Mouse (Mus musculus) spleen, adult 2 months (tissue): Measurements from ENCODE around the gene Ccdc60. TPM values are rescaled to one million over a fixed set of nuclear protein-coding genes. Genes with fewer than 3 reads are reported as not detected.
"Not testable (repeated sequence)": the region's sequence is repeated elsewhere in the genome, so short reads cannot be mapped to it uniquely, and the experiment has no call there.

Experiments
- DNase-seq, 2 experiments: peaks; one replicate each; pipeline versions ENCODE4 v3.0.0 to v3.0.0-alpha.2; 2012 to 2021; ENCODE audit warnings: low spot score in 2 of 2, low read depth in 1 of 2
- H3K27ac ChIP-seq: fragments of 200-500 bp; 2 replicates; pipeline ENCODE4 v1.5.1; 2012; ENCODE audit warnings: low read length, inconsistent platforms; ENCODE audit not compliant: insufficient read depth
- H3K27me3 ChIP-seq: fragments of 200-500 bp; 2 replicates; pipeline ENCODE4 v1.6.1; 2012; ENCODE audit warnings: mild to moderate bottlenecking, moderate library complexity, low read length, inconsistent platforms; ENCODE audit not compliant: control insufficient read depth, insufficient read depth
- H3K36me3 ChIP-seq: fragments of 200-500 bp; 2 replicates; pipeline ENCODE4 v1.6.1; 2012; ENCODE audit warnings: mild to moderate bottlenecking, low read length, inconsistent platforms; ENCODE audit not compliant: control insufficient read depth, insufficient read depth
- H3K4me1 ChIP-seq: fragments of 200-500 bp; 2 replicates; pipeline ENCODE4 v1.6.1; 2011; ENCODE audit warnings: inconsistent platforms; ENCODE audit not compliant: control insufficient read depth, insufficient read depth, insufficient read length
- H3K4me3 ChIP-seq: fragments of 200-500 bp; 2 replicates; pipeline ENCODE4 v1.5.1; 2011; ENCODE audit warnings: mild to moderate bottlenecking, inconsistent platforms; ENCODE audit not compliant: insufficient read depth, insufficient read length; ENCODE audit errors: extremely low read depth
- CTCF ChIP-seq: fragments of 200-500 bp; IDR thresholded peaks from 2 replicates; pipeline ENCODE4 v1.5.1; 2011; ENCODE audit warnings: mild to moderate bottlenecking, inconsistent platforms; ENCODE audit not compliant: insufficient read depth, insufficient read length, insufficient replicate concordance; ENCODE audit errors: extremely low read depth
- POLR2A ChIP-seq: fragments of 200-500 bp; IDR thresholded peaks from 2 replicates; pipeline ENCODE4 v1.6.1; 2011; ENCODE audit warnings: low read depth, low read length, inconsistent platforms
- WGBS: fragments of 180-500 bp; shearing (Covaris S2); methylation state at CpG from one replicate; pipeline ENCODE4 v1.1.7; 2018; 5-methylcytosine and 5-hydroxymethylcytosine counted together
- polyA plus RNA-seq: library from polyadenylated mRNA; depleted of rRNA; stranded (reverse); fragments of >200 nt; gene quantifications from 2 replicates; pipeline ENCODE4 v1.2.3, GENCODE M21; 2012

The Ccdc60 gene
- polyA plus RNA-seq, 1 experiment: not detected

DNA sequence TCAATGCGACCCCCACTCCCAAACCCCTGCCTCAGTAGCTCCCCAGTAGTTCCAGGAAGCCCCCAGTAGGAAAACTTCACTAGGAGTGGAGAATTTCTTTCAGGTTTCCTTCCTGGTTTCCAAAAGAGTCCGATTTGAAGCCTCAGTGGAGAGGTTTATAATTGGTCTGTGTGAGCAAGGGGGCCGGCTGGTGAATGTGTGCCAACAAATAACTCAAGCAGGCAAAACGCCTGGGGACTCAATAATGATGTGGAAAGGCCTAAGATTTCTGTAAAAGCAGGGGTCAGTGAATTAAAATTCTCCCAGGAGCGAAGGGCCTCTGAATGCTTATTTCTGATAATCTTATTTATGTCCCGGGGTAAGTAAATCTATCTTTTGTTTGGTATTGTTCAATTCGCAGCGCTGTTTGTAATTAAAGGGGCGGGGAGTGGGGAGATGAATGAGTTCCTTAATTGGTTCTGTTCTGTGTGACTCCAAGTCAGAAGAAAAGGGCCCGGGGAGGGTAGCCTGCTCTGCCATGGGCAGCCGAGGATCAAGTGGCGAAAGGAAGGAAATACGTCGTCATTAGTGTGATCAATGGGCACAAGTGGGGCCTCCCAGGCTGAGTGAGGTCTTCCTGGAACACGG lies 23.4 kb upstream of the Ccdc60 start:
- Histone ChIP-seq H3K4me1 (no peaks in the 10 kb centered on the region), H3K27me3 (no peaks in the 10 kb centered on the region), H3K36me3 (no peaks in the 10 kb centered on the region), H3K4me3 (no peak overlapping the region), H3K27ac (no peak overlapping the region)
- TF ChIP-seq POLR2A: no peak
- no peak for TF ChIP-seq CTCF
- 49% methylated on average over 15 of the region's 15 CpGs for WGBS
- no peak for DNase-seq

DNA sequence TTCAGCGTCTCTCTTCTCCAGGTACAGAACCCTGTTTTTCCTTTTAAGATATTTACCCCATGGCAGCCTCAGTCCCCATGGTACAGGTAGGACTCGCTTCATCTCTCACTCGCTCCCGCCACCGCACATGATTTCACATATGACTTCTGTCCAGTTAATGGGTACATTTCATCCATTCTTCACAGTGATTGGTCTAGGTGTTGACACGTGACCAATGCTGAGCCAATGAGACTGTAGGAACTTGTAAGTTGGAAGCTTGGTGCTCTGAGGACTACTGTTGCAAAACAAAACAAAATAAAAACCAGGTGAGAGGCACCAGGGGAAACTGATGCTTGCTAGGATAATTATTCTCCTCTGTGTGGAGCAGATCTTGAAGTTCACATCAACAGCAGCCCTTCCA lies 22.9 kb upstream of the Ccdc60 start:
- 98% methylated on average over 6 of the region's 6 CpGs for WGBS
- no peaks in the 10 kb centered on the region for H3K36me3 ChIP-seq
- no peaks in the 10 kb centered on the region for H3K27me3 ChIP-seq
- TF ChIP-seq POLR2A (no peak), CTCF (no peak)
- H3K4me3 ChIP-seq: no peak overlapping the region
- no peaks in the 10 kb centered on the region for H3K4me1 ChIP-seq
- DNase-seq: no peak
- H3K27ac ChIP-seq: no peak overlapping the region

DNA sequence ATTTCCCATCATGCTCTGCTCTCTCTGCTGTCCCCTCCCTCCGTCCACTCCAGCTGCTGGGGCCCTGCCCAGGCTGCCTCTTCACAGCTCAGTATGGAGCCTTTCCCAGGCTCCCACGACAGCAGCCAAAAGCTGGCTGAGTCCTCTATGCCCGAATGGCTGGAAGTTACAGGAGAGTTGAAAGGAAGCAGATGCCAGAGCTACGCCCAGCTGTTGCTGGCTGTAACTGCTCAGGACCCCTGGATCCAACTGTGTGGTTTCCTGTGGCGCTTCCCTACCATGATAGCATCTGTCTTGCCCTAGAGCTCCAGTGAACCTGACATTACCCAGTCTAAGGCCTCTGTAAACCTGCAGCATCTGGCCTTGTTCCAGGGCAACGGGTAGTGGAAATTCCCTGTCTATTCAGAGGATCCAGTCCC lies 20.6 kb upstream of the Ccdc60 start:
- H3K36me3 ChIP-seq: no peaks in the 10 kb centered on the region
- no peaks in the 10 kb centered on the region for H3K27me3 ChIP-seq
- WGBS: 25% methylated on average over 6 of the region's 6 CpGs
- no peak overlapping the region for H3K27ac ChIP-seq
- DNase-seq: no peak
- no peak for TF ChIP-seq CTCF
- H3K4me1 ChIP-seq: no peaks in the 10 kb centered on the region
- H3K4me3 ChIP-seq: no peak overlapping the region

DNA sequence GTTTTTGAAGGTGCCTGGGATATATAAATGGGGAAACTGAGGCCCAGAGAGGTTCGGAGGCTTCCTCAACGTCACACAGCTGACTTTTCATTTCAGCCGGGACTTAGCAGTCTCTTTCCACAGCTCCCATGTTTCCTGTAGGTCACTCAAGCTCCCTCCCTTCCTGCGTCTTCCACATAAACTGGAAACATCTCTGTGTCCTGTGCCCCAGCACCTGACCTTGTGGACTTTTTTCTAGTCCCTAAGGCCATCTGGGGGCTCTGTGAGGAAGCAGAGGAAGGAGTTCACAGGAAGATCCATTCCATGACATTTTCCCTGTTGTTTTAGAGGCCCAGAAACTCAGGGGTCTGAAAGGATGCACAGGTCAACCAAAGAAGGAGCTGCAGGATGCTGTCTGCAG lies 16.8 kb upstream of the Ccdc60 start:
- WGBS: 90% methylated on average over 4 of the region's 4 CpGs
- no peak for DNase-seq
- H3K27ac ChIP-seq: no peak overlapping the region
- H3K4me3 ChIP-seq: no peak overlapping the region
- TF ChIP-seq CTCF (no peak), POLR2A (no peak)
- no peaks in the 10 kb centered on the region for H3K4me1 ChIP-seq
- no peaks in the 10 kb centered on the region for H3K36me3 ChIP-seq
- no peaks in the 10 kb centered on the region for H3K27me3 ChIP-seq

DNA sequence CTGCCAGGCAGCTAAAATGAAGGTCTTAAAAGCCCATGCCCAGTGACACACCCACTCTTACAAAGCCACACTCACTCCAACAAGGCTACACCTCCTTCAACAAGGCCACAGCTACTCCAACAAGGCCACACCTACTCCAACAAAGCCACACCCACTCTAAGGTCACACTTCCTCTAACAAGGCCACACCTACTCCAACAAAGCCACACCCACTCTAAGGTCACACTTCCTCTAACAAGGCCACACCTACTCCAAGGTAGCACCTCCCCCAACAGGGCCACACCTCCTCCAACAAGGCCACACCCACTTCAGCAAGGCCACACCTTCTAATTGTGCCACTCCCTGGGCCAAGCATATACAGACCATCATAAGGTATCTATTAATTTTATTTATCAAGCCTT lies 16.4 kb upstream of the Ccdc60 start:
- H3K4me1 ChIP-seq, H3K27ac ChIP-seq, DNase-seq, H3K36me3 ChIP-seq, H3K4me3 ChIP-seq, H3K27me3 ChIP-seq: not testable (repeated sequence)

DNA sequence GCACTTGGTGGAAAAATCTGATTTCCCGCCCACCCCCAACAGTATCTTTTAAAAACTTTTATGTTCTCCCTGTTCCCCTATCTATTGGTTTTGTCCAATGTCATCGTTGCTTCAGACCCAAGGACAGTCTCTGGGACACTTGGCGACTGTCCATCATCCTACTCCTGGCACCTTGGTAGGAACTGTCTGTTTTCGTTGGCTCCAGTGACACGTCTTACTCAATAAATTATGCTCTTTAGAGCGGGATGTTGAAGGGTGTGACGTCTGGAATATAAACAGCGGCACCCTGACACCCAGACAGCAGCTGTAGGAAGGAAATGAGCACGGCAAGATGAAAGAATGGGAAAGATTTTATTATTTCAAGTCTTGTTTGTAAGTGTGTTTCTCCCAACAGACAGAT lies 12.2 kb upstream of the Ccdc60 start:
- no peak overlapping the region for H3K4me3 ChIP-seq
- H3K27ac ChIP-seq: no peak overlapping the region
- 54% methylated on average over 9 of the region's 9 CpGs for WGBS
- no peaks in the 10 kb centered on the region for H3K27me3 ChIP-seq
- no peak for DNase-seq
- H3K4me1 ChIP-seq: no peaks in the 10 kb centered on the region
- H3K36me3 ChIP-seq: no peaks in the 10 kb centered on the region
- TF ChIP-seq POLR2A (no peak), CTCF (no peak)

DNA sequence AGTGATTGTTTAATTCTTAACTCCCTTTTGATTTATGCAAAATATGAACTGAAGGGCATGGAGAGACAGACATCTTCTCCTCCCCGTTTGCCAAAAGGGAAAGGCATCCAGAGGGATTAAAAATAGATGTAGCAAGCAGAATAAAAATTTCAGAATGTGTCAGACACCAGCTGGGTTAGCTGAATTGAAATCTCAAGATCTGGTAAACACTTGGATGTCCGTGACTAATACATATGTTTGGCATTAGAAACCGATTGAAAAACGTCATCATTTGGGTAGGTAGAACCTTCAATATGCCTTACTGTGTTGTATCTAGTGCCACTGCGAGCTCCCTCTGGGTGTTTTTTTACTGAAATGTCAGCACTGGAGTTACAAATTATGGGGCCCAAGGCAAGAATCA lies 4.7 kb upstream of the Ccdc60 start:
- no peak overlapping the region for H3K27ac ChIP-seq
- H3K4me3 ChIP-seq: no peak overlapping the region
- 84% methylated on average over 5 of the region's 5 CpGs for WGBS
- H3K36me3 ChIP-seq: no peaks in the 10 kb centered on the region
- no peaks in the 10 kb centered on the region for H3K4me1 ChIP-seq
- no peak for DNase-seq
- TF ChIP-seq POLR2A: no peak
- TF ChIP-seq CTCF: no peak
- no peaks in the 10 kb centered on the region for H3K27me3 ChIP-seq
